22 mouse cellular contexts compared by ENCODE assay signal in the genomic region with DNA sequence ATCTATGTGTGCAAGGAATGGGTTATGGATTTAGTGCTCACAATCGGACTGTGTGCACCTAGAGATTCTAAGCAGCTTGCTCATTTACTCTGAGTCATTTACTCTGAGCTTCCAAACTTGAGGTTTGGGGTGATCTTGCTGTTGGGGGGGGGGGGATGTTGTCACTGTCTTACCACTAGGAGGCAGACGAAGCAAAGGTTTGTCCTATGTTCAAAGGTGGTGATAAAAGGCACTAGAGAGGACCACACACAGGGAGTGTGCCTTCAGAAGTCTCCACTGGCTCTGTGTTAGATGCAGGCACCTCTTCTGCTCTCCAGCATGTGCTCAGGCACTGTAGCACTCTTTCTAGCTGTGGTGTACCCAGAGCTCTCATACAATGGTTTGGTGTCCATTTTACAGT. TPM values are rescaled to one million over a fixed set of nuclear protein-coding genes. Genes with fewer than 3 reads are reported as not detected.
DNase-seq lines count a peak whose midpoint lies in the region; ATAC-seq lines count a peak whose summit lies in the region.
"Not testable (repeated sequence)": the region's sequence is repeated elsewhere in the genome, so short reads cannot be mapped to it uniquely, and the experiment has no call there.
"Had no signal": no experiment of that assay in that cellular context is flagged by ENCODE, and none has a peak within 500 bp of the region (broad histone marks: within the 10 kb centered on the region; RNA-seq: fewer than 3 reads in every experiment).

No protein-coding gene starts in this region.

- not testable (repeated sequence) for H3K9me3 ChIP-seq in liver, embryonic 11.5 days (ENCODE audit: control insufficient read depth, low read length)

- not testable (repeated sequence) for H3K27ac ChIP-seq in liver, embryonic 11.5 days (ENCODE audit: low read depth, low read length)

- peak; percentile 66; the same call in 1 of the 2 replicates for ATAC-seq in common myeloid progenitor, adult 5-6 weeks (replicated peaks; ENCODE audit: low read depth, poor library complexity, severe bottlenecking)
- ATAC-seq in granulocyte monocyte progenitor cell, adult 5-6 weeks (replicated peaks; ENCODE audit: poor library complexity, severe bottlenecking): peak; percentile 70
- peak; percentile 43; the same call in 1 of the 2 replicates for ATAC-seq in liver, embryonic 11.5 days (replicated peaks; ENCODE audit: low FRiP score)
- peak; percentile 70 for ATAC-seq in megakaryocyte, adult 5-6 weeks (ENCODE audit: poor library complexity, severe bottlenecking)
- peak; percentile 80 for ATAC-seq in megakaryocyte progenitor cell, adult 5-6 weeks (replicated peaks; ENCODE audit: poor library complexity)

- WGBS in liver, embryonic 11.5 days: 22% methylated on average over 1 of the region's 2 CpGs

- H3K36me3 ChIP-seq in liver, embryonic 11.5 days (ENCODE audit: control insufficient read depth, insufficient read depth, low read length): not testable (repeated sequence)

- not testable (repeated sequence) for H3K27me3 ChIP-seq in liver, embryonic 11.5 days (replicated peaks; ENCODE audit: control insufficient read depth, insufficient read depth, low read length)

- not testable (repeated sequence) for H3K4me1 ChIP-seq in liver, embryonic 11.5 days (replicated peaks; ENCODE audit: control insufficient read depth, insufficient read depth, low read length)

- not testable (repeated sequence) for H3K9ac ChIP-seq in liver, embryonic 11.5 days (ENCODE audit: low read depth, low read length)

- not testable (repeated sequence) for H3K4me3 ChIP-seq in liver, embryonic 11.5 days (ENCODE audit: low read depth, low read length)

- H3K4me2 ChIP-seq in liver, embryonic 11.5 days: not testable (repeated sequence)

- peak; percentile 6 for DNase-seq in 416B (ENCODE audit: low read depth)
- not testable (repeated sequence) for DNase-seq in liver, embryonic 11.5 days (ENCODE audit: low spot score)

RNA-seq across cellular contexts. Expression of gene Mrgpra2a, which starts 15.5 kb away (rescaled TPM):
- not detected in 2 replicates for total RNA-seq in common myeloid progenitor, adult 5-6 weeks (2017)
- 3.9 and 18.8 TPM in 2 replicates for total RNA-seq in granulocyte monocyte progenitor cell, adult 5-6 weeks (2014; fragmentation: Nextera tagmentation)
- total RNA-seq in granulocyte monocyte progenitor cell, adult 5-6 weeks (2017): 1.5 and 4.7 TPM in 2 replicates
- polyA plus RNA-seq in liver, embryonic 11.5 days (2014; fragmentation: Nextera tagmentation; extraction: Ambion mirVana): not detected in 2 replicates
- total RNA-seq in megakaryocyte, adult 5-6 weeks (2015): 12.7 and 21.4 TPM in 2 replicates
- total RNA-seq in megakaryocyte, adult 5-6 weeks (2017): 2.0 TPM in 1 of 2 replicates, not detected in the other
- 14.1 and 19.8 TPM in 2 replicates for total RNA-seq in megakaryocyte progenitor cell, adult 5-6 weeks (2015)
- total RNA-seq in megakaryocyte progenitor cell, adult 5-6 weeks (2017): 1.2 and 5.4 TPM in 2 replicates
- total RNA-seq: adrenal gland, adult 18-20 months; adrenal gland, adult 2 months; adrenal gland, adult 8-10 months; adrenal gland, postnatal 10 days; adrenal gland, postnatal 14 days; adrenal gland, postnatal 25 days; adrenal gland, postnatal 36 days; CH12.LX; ES-E14; G1E; MEL had no signal
- polyA plus RNA-seq: activated CD4-positive, CD25-positive, alpha-beta regulatory T cell, adult 4 months; adrenal gland, adult 2 months; brain, embryonic 14.5 days; C2C12; cerebellum, adult 2 months; G1E; Patski had no signal
